Mouse (Mus musculus) midbrain, embryonic 11.5 days (tissue): ENCODE results near the gene Galnt7. TPM values are rescaled to one million over a fixed set of nuclear protein-coding genes. Genes with fewer than 3 reads are reported as not detected.

Source experiments
- ATAC-seq: fragments of 200-750 bp; cut with Nextera tagmentation; 2 replicates; pipeline ENCODE4 v1.8.0; 2017; ENCODE audit warnings: moderate TSS enrichment, moderate library complexity; ENCODE audit not compliant: low FRiP score
- DNase-seq: peaks from one replicate; pipeline ENCODE4 v3.0.0; 2015; ENCODE audit warnings: low spot score; ENCODE audit errors: missing footprints
- H3K27ac ChIP-seq: fragments of 300-500 bp; sonication (generic); 2 replicates; pipeline ENCODE4 v1.5.1; 2014; ENCODE audit warnings: low read depth, low read length
- H3K27me3 ChIP-seq: fragments of 300-500 bp; sonication (generic); 2 replicates; pipeline ENCODE4 v1.6.1; 2014; ENCODE audit warnings: mild to moderate bottlenecking, low read length, moderate library complexity, mixed read lengths; ENCODE audit not compliant: control insufficient read depth, insufficient read depth
- H3K36me3 ChIP-seq: fragments of 300-500 bp; sonication (generic); 2 replicates; pipeline ENCODE4 v1.6.1; 2014; ENCODE audit warnings: mild to moderate bottlenecking, low read length, moderate library complexity, mixed read lengths; ENCODE audit not compliant: control insufficient read depth, insufficient read depth
- H3K4me1 ChIP-seq: fragments of 300-500 bp; sonication (generic); 2 replicates; pipeline ENCODE4 v1.6.1; 2014; ENCODE audit warnings: low read length; ENCODE audit not compliant: control insufficient read depth, insufficient read depth
- H3K4me2 ChIP-seq: fragments of 300-500 bp; sonication (generic); 2 replicates; pipeline ENCODE4 v1.6.1; 2014; ENCODE audit warnings: mild to moderate bottlenecking, moderate library complexity
- H3K4me3 ChIP-seq: fragments of 300-500 bp; sonication (generic); 2 replicates; pipeline ENCODE4 v1.5.1; 2014; ENCODE audit warnings: low read depth, low read length
- H3K9ac ChIP-seq: fragments of 300-500 bp; sonication (generic); 2 replicates; pipeline ENCODE4 v1.6.1; 2014; ENCODE audit warnings: low read length
- H3K9me3 ChIP-seq: fragments of 300-500 bp; sonication (generic); 2 replicates; pipeline ENCODE4 v1.6.1; 2016; ENCODE audit warnings: low read length; ENCODE audit not compliant: control insufficient read depth
- WGBS: fragments of 180-500 bp; shearing (Covaris S2); extraction: QIAGEN DNeasy Blood & Tissue Kit; methylation state at CpG from one replicate; pipeline ENCODE4 v1.1.7; 2014; 5-methylcytosine and 5-hydroxymethylcytosine counted together
- polyA plus RNA-seq: library from polyadenylated mRNA; unstranded; fragments of >200 nt; fragmentation: Nextera tagmentation; extraction: Ambion mirVana; gene quantifications from 2 replicates; pipeline ENCODE4 v1.2.1, GENCODE M21; 2014

Gene Galnt7
- polyA plus RNA-seq, 1 experiment from 2014 or later: 16.9 TPM

DNA sequence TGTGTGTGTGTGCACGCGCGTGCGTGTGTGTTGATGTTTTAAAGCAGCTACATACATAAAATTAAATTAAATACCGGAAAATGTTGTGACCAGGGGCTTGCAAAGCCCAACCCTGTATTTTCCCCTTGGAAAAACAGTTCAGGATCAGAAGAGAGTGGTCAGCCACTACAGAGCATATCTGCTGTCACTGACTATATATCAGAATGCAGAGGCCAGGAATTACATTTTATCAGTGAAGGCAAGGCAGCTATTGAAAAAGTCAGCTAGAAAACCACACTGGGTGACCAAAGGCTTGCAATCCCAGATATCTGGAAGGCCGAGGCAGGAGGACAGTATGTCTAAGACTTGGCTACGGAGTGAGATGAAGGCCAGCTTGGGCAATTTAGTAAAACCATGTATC lies 84.8 kb downstream of the Galnt7 start:
- no peaks in the 10 kb centered on the region for H3K36me3 ChIP-seq
- H3K4me3 ChIP-seq: no peak overlapping the region
- 94% methylated on average over 7 of the region's 7 CpGs for WGBS
- no peak overlapping the region for H3K27ac ChIP-seq
- H3K9me3 ChIP-seq: no peaks in the 10 kb centered on the region
- no peak for DNase-seq
- H3K4me1 ChIP-seq: no peaks in the 10 kb centered on the region; the same call in 1 of the 2 replicates
- no peak overlapping the region for H3K4me2 ChIP-seq
- H3K9ac ChIP-seq: no peak overlapping the region
- no peak for ATAC-seq
- H3K27me3 ChIP-seq: no peaks in the 10 kb centered on the region

DNA sequence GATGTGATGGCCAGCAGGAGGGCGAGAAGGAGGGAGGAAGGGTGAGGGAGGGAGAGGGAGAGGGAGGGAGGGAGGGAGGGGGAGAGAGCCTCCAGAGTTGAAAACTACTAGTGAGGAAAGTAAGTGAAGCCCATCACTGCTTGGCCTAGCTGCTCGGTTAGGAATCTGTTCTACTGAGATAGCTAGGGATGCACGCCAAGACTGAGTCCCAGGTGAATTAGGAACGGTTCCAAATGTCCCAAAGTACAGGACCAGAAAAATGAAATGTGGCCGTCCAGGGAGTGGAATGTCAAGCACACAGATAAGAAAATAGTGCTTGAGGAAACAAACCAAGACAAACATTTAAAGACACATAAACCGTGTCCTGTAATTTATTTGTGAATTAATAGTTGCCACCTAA lies 87.8 kb downstream of the Galnt7 start:
- Histone ChIP-seq H3K4me3 (no peak overlapping the region), H3K27ac (no peak overlapping the region), H3K27me3 (no peaks in the 10 kb centered on the region), H3K36me3 (no peaks in the 10 kb centered on the region), H3K4me2 (no peak overlapping the region), H3K4me1 (no peaks in the 10 kb centered on the region; the same call in 1 of the 2 replicates), H3K9me3 (no peaks in the 10 kb centered on the region), H3K9ac (no peak overlapping the region)
- WGBS: 94% methylated on average over 6 of the region's 6 CpGs
- DNase-seq (no peak), ATAC-seq (no peak)

GRCm38 (mm10) chr8:57563726-57564125 lies 89.1 kb downstream of the Galnt7 start:
- no peak overlapping the region for H3K9ac ChIP-seq
- 93% methylated on average over 15 of the region's 15 CpGs for WGBS
- H3K27me3 ChIP-seq: no peaks in the 10 kb centered on the region
- no peak for ATAC-seq
- H3K4me3 ChIP-seq: no peak overlapping the region
- H3K27ac ChIP-seq: no peak overlapping the region
- no peak overlapping the region for H3K4me2 ChIP-seq
- no peaks in the 10 kb centered on the region; the same call in 1 of the 2 replicates for H3K4me1 ChIP-seq
- no peak for DNase-seq
- no peaks in the 10 kb centered on the region for H3K36me3 ChIP-seq
- no peaks in the 10 kb centered on the region for H3K9me3 ChIP-seq

DNA sequence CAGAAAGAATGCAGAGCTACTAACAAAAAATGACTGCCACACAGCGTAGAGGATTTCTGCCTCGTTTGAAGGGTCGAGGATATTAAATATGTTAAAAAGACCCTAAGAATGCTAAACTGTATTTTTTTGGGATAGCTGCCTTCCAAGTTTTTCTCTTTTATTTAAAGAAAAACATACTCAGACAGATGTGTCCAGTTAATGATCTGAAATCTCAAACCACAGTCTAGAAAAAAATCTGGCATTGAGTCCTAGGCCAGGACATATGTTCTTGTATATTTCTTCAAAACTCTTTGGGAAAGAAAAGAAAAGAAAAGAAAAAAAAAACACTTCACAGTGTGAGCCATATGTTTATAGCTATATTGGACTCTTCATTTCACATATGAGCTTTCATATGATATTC lies 90.1 kb downstream of the Galnt7 start:
- Histone ChIP-seq H3K9ac (no peak overlapping the region), H3K4me1 (no peaks in the 10 kb centered on the region), H3K27me3 (no peaks in the 10 kb centered on the region), H3K36me3 (no peaks in the 10 kb centered on the region), H3K27ac (no peak overlapping the region), H3K9me3 (no peaks in the 10 kb centered on the region), H3K4me3 (no peak overlapping the region), H3K4me2 (no peak overlapping the region)
- ATAC-seq (no peak), DNase-seq (no peak)
- WGBS: 90% methylated on average over 3 of the region's 3 CpGs

GRCm38 (mm10) chr8:57560926-57561325 lies 91.9 kb downstream of the Galnt7 start:
- no peak for DNase-seq
- Histone ChIP-seq H3K27me3 (no peaks in the 10 kb centered on the region), H3K4me2 (no peak overlapping the region), H3K9ac (no peak overlapping the region), H3K4me1 (no peaks in the 10 kb centered on the region), H3K27ac (no peak overlapping the region), H3K4me3 (no peak overlapping the region), H3K9me3 (no peaks in the 10 kb centered on the region), H3K36me3 (no peaks in the 10 kb centered on the region)
- WGBS: 90% methylated on average over 9 of the region's 9 CpGs
- ATAC-seq: no peak

DNA sequence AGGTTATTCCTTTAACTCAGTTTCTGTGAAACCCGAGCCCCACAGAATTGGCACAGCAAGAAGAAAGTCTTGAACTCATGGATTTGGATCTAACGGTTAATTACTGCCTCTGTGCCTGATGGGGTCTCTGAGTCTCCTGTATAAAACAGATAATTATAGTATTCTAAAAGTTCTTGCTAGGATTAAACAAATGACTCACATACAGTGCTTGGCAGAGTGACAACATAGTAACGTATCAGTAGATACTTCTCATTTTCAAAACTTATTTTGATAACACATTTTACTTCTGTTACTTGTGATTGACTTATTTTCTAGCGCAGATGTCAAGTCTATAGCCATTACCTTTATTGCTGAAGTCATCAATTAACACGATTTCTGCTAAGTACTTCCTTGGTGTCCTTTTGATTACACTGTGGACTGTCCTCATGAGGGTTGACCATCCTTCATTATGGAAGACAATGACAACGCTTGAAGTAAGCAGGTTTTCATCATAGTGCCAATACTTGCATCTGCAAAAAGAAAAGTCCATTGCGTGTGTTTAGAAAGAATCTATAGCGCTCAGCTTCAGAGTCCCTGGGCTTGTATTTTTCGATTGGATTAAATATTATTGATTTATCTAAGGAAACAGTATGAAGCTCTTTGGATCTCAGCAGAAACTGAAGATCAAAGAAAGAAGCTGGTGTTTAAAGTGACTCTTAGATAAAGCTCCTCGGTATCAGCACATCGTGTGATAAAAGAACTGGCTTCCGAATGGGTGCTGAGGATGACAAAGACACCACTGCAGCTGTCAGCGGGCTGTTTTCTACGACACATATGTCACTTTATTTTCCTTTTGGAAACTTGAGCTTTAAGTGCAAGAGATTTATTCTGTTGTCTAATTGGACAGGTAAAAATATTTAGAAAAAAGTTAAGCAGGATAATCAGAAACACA lies 100.5 kb downstream of the Galnt7 start:
- H3K4me3 ChIP-seq: no peak overlapping the region
- no peak for ATAC-seq
- 91% methylated on average over 14 of the region's 14 CpGs for WGBS
- no peak overlapping the region for H3K9ac ChIP-seq
- no peak overlapping the region for H3K4me2 ChIP-seq
- DNase-seq: no peak
- no peaks in the 10 kb centered on the region for H3K27me3 ChIP-seq
- no peaks in the 10 kb centered on the region for H3K9me3 ChIP-seq
- H3K27ac ChIP-seq: no peak overlapping the region
- no peaks in the 10 kb centered on the region for H3K4me1 ChIP-seq
- H3K36me3 ChIP-seq: no peaks in the 10 kb centered on the region

- DNase-seq (no peak), ATAC-seq (peak; percentile 69; the same call in 1 of the 2 replicates)
- Histone ChIP-seq H3K9me3 (no peaks in the 10 kb centered on the region), H3K4me2 (no peak overlapping the region), H3K9ac (no peak overlapping the region), H3K27me3 (no peaks in the 10 kb centered on the region), H3K4me3 (no peak overlapping the region), H3K4me1 (no peaks in the 10 kb centered on the region), H3K36me3 (no peaks in the 10 kb centered on the region), H3K27ac (no peak overlapping the region)
- WGBS: 68% methylated on average over 12 of the region's 12 CpGs
Measured at GRCm38 (mm10) chr8:57547581-57547980, 105.3 kb downstream of the Galnt7 start.

- 87% methylated on average over 3 of the region's 3 CpGs for WGBS
Measured at GRCm38 (mm10) chr8:57546834-57547233, 106.0 kb downstream of the Galnt7 start.

DNA sequence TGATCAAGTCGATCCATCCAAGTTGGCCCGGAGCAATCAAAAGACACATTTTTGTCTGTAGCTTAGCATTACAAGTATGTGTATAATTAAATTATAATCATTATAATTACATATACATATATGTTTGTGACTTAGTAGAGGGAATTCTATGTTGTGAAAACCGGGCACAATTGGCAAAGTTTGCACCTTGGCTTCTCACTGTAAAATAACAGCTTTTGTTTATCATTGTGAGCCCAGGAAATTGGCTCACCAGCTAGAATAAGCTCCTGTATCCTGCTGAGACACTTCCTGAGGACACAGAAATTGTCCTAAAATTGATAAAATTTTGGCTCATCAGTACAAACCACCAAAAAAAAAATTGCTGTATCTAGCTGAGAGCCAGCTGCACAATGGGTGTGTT lies 106.4 kb downstream of the Galnt7 start:
- Histone ChIP-seq H3K4me3 (no peak overlapping the region), H3K4me1 (no peaks in the 10 kb centered on the region), H3K9ac (no peak overlapping the region), H3K4me2 (no peak overlapping the region), H3K27me3 (no peaks in the 10 kb centered on the region), H3K36me3 (no peaks in the 10 kb centered on the region), H3K27ac (no peak overlapping the region), H3K9me3 (no peaks in the 10 kb centered on the region)
- ATAC-seq (no peak), DNase-seq (no peak)
- WGBS: 93% methylated on average over 3 of the region's 3 CpGs

More at GRCm38 (mm10) chr8:57546834-57547233, 106.0 kb downstream of the Galnt7 start:
- Histone ChIP-seq H3K4me2 (no peak overlapping the region), H3K4me3 (no peak overlapping the region), H3K27ac (no peak overlapping the region), H3K27me3 (no peaks in the 10 kb centered on the region), H3K9me3 (no peaks in the 10 kb centered on the region), H3K4me1 (no peaks in the 10 kb centered on the region), H3K9ac (no peak overlapping the region), H3K36me3 (no peaks in the 10 kb centered on the region)
- no peak for DNase-seq
- no peak for ATAC-seq
